Mouse (Mus musculus) neural tube, embryonic 14.5 days (tissue): ENCODE data around the gene Esyt2. TPM values are rescaled to one million over a fixed set of nuclear protein-coding genes. Genes with fewer than 3 reads are reported as not detected.

Source experiments
- ATAC-seq: fragments of 200-750 bp; cut with Nextera tagmentation; 2 replicates; pipeline ENCODE4 v1.8.0; 2017; ENCODE audit warnings: low read depth, mild to moderate bottlenecking, moderate TSS enrichment, moderate library complexity
- H3K27ac ChIP-seq: fragments of 300-500 bp; sonication (generic); 2 replicates; pipeline ENCODE4 v1.5.1; 2014; ENCODE audit warnings: low read depth, mild to moderate bottlenecking, control low read depth, low read length, moderate library complexity, mixed read lengths
- H3K27me3 ChIP-seq: fragments of 300-500 bp; sonication (generic); 2 replicates; pipeline ENCODE4 v1.6.1; 2014; ENCODE audit warnings: low read length; ENCODE audit not compliant: control insufficient read depth, insufficient read depth
- H3K36me3 ChIP-seq: fragments of 300-500 bp; sonication (generic); 2 replicates; pipeline ENCODE4 v1.6.1; 2014; ENCODE audit warnings: low read length, mixed read lengths; ENCODE audit not compliant: control insufficient read depth, insufficient read depth
- H3K4me1 ChIP-seq: fragments of 300-500 bp; sonication (generic); 2 replicates; pipeline ENCODE4 v1.6.1; 2014; ENCODE audit warnings: low read length; ENCODE audit not compliant: control insufficient read depth, insufficient read depth
- H3K4me2 ChIP-seq: fragments of 300-500 bp; sonication (generic); 2 replicates; pipeline ENCODE4 v1.6.1; 2014; ENCODE audit warnings: mild to moderate bottlenecking, low read depth, low read length, control low read depth
- H3K4me3 ChIP-seq: fragments of 300-500 bp; sonication (generic); 2 replicates; pipeline ENCODE4 v1.5.1; 2014; ENCODE audit warnings: low read depth, low read length, control low read depth, mixed read lengths
- H3K9ac ChIP-seq: fragments of 300-500 bp; sonication (generic); replicated peaks from 2 replicates; pipeline ENCODE4 v1.6.1; 2014; ENCODE audit warnings: low read depth, mild to moderate bottlenecking, control low read depth, low read length, mixed read lengths
- H3K9me3 ChIP-seq: fragments of 300-500 bp; sonication (generic); 2 replicates; pipeline ENCODE4 v1.6.1; 2016; ENCODE audit warnings: low read length; ENCODE audit not compliant: control insufficient read depth
- WGBS: fragments of 180-500 bp; shearing (Covaris S2); extraction: QIAGEN DNeasy Blood & Tissue Kit; methylation state at CpG from one replicate; pipeline ENCODE4 v1.1.7; 2014; 5-methylcytosine and 5-hydroxymethylcytosine counted together
- polyA plus RNA-seq: library from polyadenylated mRNA; unstranded; fragments of >200 nt; fragmentation: Nextera tagmentation; extraction: Ambion mirVana; gene quantifications from 2 replicates; pipeline ENCODE4 v1.2.1, GENCODE M21; 2014

The Esyt2 gene
- polyA plus RNA-seq, 1 experiment from 2014 or later = 17.8 TPM

DNA sequence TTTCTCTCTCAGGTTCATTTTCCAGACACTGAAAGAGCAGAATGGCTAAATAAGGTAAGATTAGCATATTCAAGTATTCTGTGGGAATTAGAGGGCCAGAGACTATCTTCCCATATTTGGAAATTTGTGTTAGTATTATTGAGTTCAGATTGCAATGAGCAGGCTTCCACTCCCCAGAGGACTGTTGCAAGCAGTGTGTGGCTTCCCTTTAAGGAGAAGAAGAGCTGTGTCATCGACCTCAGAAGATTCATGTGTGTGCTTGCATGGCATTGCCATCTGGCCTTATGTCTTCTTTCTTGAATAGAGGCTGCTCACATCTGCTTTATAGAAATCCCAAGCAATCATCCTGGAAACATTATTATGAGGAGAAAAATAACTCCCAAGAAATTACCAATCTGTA, 36.8 kb downstream of the Esyt2 start:
- Histone ChIP-seq H3K27me3 (no peaks in the 10 kb centered on the region), H3K36me3 (no peaks in the 10 kb centered on the region), H3K4me3 (no peak overlapping the region), H3K4me2 (no peak overlapping the region), H3K9me3 (no peaks in the 10 kb centered on the region), H3K27ac (no peak overlapping the region), H3K9ac (no peak overlapping the region), H3K4me1 (no peaks in the 10 kb centered on the region)
- WGBS = 45% methylated on average over 1 of the region's 1 CpGs
- no peak for ATAC-seq

DNA sequence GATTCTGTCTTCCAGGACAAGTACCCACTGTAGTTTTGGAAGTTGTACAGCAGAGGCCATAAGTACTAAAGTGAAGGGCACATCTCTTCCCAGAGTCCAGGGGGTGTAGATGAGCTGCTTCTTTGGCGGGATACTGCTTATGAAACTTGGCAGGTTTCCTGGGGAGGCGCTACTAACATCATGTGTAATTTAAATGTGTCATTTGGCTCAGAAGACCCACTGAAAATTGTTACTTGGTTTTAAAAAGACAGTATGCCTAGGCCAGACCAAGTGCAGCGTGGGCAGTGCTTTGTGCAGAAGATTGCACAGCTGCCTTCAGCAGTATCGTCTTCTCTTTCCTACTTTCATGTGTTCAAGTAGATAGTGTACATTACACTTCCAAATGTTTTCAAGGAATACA, 44.5 kb downstream of the Esyt2 start:
- Histone ChIP-seq H3K4me2 (no peak overlapping the region), H3K4me3 (no peak overlapping the region), H3K27me3 (no peaks in the 10 kb centered on the region), H3K9ac (no peak overlapping the region), H3K4me1 (no peaks in the 10 kb centered on the region), H3K36me3 (no peaks in the 10 kb centered on the region), H3K27ac (no peak overlapping the region), H3K9me3 (no peaks in the 10 kb centered on the region)
- ATAC-seq = no peak
- 86% methylated on average over 4 of the region's 4 CpGs for WGBS

DNA sequence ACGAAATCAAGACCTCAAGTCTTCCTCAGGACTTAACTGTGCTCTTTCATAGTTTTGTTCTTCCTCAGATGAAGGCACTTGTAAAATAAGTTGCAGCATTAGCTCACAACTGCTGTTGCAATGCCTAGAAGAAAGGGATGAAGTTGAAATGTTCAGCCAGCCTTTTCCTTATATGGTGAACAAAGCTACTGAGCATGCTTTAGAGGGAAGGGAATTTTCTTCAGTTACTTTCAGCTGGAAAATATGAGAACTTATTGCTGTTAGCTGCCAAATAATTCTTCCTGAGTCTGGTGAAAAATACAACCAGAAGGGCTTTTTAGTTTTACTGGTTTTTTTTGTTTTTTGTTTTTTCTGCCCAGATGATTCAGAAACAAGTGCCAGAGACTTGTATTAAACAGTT, 45.2 kb downstream of the Esyt2 start:
- H3K9ac ChIP-seq = no peak overlapping the region
- ATAC-seq = no peak
- H3K27me3 ChIP-seq = no peaks in the 10 kb centered on the region
- no peak overlapping the region for H3K27ac ChIP-seq
- WGBS = 80% methylated on average over 1 of the region's 1 CpGs
- H3K4me2 ChIP-seq = no peak overlapping the region
- no peaks in the 10 kb centered on the region for H3K9me3 ChIP-seq
- no peaks in the 10 kb centered on the region for H3K36me3 ChIP-seq
- no peaks in the 10 kb centered on the region for H3K4me1 ChIP-seq
- no peak overlapping the region for H3K4me3 ChIP-seq

DNA sequence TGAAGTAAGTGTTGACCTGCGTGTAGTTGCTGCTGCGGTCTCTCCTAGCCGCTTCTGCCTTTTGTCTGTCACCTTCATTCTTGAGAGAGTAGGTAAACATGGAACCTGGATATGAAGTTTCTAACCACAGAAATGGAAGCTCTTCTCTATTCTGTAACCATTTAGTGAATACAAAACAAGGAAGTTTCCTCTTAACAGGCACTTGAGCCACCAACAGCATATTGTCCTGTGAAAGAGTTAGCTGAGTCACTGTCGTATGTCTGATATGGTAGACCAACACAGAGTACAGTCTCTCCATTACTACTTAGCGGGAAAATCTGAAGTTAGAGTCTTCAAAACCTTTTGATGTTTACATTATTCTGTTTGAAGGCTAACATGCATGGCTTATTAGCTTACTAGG, 53.3 kb downstream of the Esyt2 start:
- ATAC-seq = no peak
- Histone ChIP-seq H3K4me2 (no peak overlapping the region), H3K27ac (no peak overlapping the region)

GRCm38 (mm10) chr12:116340160-116340559, 59.2 kb downstream of the Esyt2 start:
- no peaks in the 10 kb centered on the region for H3K4me1 ChIP-seq
- no peak overlapping the region for H3K4me2 ChIP-seq
- peaks cover 8% of the 10 kb centered on the region; the same call in 1 of the 2 replicates for H3K36me3 ChIP-seq
- no peak overlapping the region for H3K9ac ChIP-seq
- H3K4me3 ChIP-seq = no peak overlapping the region
- H3K9me3 ChIP-seq = no peaks in the 10 kb centered on the region
- WGBS = 88% methylated on average over 1 of the region's 1 CpGs
- no peak overlapping the region for H3K27ac ChIP-seq
- H3K27me3 ChIP-seq = no peaks in the 10 kb centered on the region
- no peak for ATAC-seq

More for the DNA sequence above, 53.3 kb downstream of the Esyt2 start:
- Histone ChIP-seq H3K27me3 (no peaks in the 10 kb centered on the region), H3K36me3 (no peaks in the 10 kb centered on the region), H3K4me1 (no peaks in the 10 kb centered on the region), H3K9ac (no peak overlapping the region), H3K9me3 (no peaks in the 10 kb centered on the region), H3K4me3 (no peak overlapping the region)
- WGBS = 92% methylated on average over 5 of the region's 5 CpGs

GRCm38 (mm10) chr12:116348755-116349286, 67.8 kb downstream of the Esyt2 start:
- Histone ChIP-seq H3K36me3 (peaks cover 9% of the 10 kb centered on the region), H3K27ac (no peak overlapping the region), H3K4me2 (no peak overlapping the region), H3K4me3 (no peak overlapping the region), H3K9me3 (no peaks in the 10 kb centered on the region), H3K27me3 (no peaks in the 10 kb centered on the region), H3K9ac (no peak overlapping the region), H3K4me1 (no peaks in the 10 kb centered on the region)
- ATAC-seq = no peak

DNA sequence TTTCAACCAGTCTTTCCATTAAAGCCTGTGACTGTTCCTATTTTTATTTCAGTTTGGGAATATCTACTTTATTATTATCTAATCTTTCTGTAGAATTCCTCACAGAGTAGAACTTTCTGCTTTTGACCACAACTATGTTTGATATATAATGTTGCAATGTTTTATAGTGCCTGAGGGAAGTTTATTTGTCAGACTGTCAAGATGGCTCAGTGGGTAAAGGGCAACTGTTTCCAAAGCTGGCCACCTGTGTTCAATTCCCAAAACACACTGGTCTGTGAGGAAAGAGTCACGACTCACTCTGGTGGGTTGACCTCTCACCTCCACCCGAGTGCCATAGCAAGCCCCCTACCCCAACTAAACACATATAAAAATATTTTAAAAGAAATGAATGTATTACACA, 68.4 kb downstream of the Esyt2 start:
- no peak overlapping the region for H3K4me3 ChIP-seq
- H3K9me3 ChIP-seq = no peaks in the 10 kb centered on the region
- WGBS = 80% methylated on average over 2 of the region's 2 CpGs
- no peaks in the 10 kb centered on the region for H3K4me1 ChIP-seq
- no peak overlapping the region for H3K27ac ChIP-seq
- ATAC-seq = no peak
- H3K27me3 ChIP-seq = no peaks in the 10 kb centered on the region
- H3K36me3 ChIP-seq = peaks cover 8% of the 10 kb centered on the region
- no peak overlapping the region for H3K9ac ChIP-seq
- H3K4me2 ChIP-seq = no peak overlapping the region

DNA sequence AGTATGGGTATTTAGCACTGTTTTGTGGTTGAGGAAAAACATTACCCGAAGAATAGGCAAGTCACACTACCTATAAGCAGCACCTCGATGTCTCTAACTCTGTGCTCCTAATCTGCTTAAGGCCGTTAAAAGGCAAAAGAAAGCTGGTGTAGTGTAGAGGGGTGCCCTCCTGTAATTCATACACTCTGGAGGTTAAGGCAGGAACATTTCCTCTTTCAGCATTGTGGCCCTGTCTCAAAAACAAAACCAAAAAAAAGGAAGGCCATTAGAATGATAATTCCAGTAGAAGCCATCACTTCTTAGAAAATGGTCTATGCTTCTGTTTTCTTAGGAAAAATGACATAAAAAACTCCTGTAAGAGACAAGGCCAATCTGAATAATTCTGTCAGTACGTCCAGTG, 70.0 kb downstream of the Esyt2 start:
- Histone ChIP-seq H3K4me2 (no peak overlapping the region), H3K9ac (no peak overlapping the region), H3K27me3 (no peaks in the 10 kb centered on the region), H3K4me3 (no peak overlapping the region), H3K27ac (no peak overlapping the region), H3K36me3 (peaks cover 8% of the 10 kb centered on the region; the same call in 1 of the 2 replicates), H3K4me1 (no peaks in the 10 kb centered on the region), H3K9me3 (no peaks in the 10 kb centered on the region)
- no peak for ATAC-seq
- 97% methylated on average over 4 of the region's 4 CpGs for WGBS

- H3K27me3 ChIP-seq = no peaks in the 10 kb centered on the region
These were observed 71.4 kb downstream of the Esyt2 start for GRCm38 (mm10) chr12:116352404-116352803.

More at GRCm38 (mm10) chr12:116352404-116352803, 71.4 kb downstream of the Esyt2 start:
- H3K9ac ChIP-seq = no peak overlapping the region
- no peak overlapping the region for H3K4me3 ChIP-seq
- no peaks in the 10 kb centered on the region for H3K9me3 ChIP-seq
- 76% methylated on average over 5 of the region's 5 CpGs for WGBS
- H3K4me1 ChIP-seq = no peaks in the 10 kb centered on the region
- no peak overlapping the region for H3K27ac ChIP-seq
- peaks cover 9% of the 10 kb centered on the region for H3K36me3 ChIP-seq
- no peak overlapping the region for H3K4me2 ChIP-seq
- ATAC-seq = no peak
